Mouse (Mus musculus): Measurements from ENCODE around the gene Plekhg6. TPM values are rescaled to one million over a fixed set of nuclear protein-coding genes. Genes with fewer than 3 reads are reported as not detected.

Plekhg6 gene
- polyA plus RNA-seq, 1 experiment = not detected

DNA sequence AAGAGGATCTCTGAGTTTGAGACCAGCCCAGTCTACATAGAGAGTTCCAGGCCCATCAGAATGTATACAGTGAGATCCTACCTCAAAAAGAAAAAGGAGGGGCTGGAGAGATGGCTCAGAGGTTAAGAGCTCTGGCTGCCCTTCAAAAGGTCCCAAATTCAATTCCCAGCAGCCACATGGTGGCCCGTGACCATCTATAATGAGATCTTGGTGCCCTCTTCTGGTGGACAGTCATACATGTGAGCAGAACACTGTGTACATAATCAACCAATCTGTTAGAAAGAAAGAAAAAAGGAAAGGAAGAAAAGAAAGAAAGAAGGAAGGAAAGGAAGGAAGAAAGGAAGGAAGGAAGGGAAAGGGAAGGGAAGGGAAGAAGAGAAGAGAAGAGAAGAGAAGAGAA lies 14.5 kb downstream of the Plekhg6 start:
- H3K4me3 ChIP-seq (ENCODE audit: insufficient read depth, low read length) = no peak overlapping the region
- no peak overlapping the region for H3K27ac ChIP-seq (ENCODE audit: insufficient read depth, low read length)
- TF ChIP-seq POLR2A (IDR thresholded peaks at IDR 0.05; ENCODE audit: low read depth, low read length) = no peak
- TF ChIP-seq CTCF (IDR thresholded peaks at IDR 0.05; ENCODE audit: borderline replicate concordance, insufficient read depth, low read length) = no peak
- no peaks in the 10 kb centered on the region for H3K4me1 ChIP-seq (ENCODE audit: control insufficient read depth, insufficient read depth, low read length)

DNA sequence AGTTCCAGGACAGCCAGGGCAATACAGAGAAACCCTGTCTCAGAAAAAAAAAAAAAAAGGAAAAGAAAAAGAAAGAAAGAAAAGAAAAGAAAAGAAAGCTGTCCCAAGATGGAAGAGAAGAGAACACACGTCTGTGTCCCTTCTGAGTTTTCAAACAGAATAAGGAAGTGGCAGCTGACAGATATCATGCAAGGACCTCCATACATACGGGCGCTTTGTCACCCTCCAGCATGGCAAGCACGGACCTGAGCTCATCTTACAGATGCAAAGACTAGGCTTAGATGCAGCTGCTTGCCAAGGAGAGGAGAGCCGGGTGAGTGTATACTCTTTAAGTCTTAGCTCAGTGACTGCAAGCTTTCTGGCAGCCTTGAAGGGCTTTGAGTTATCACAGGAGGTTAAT lies 15.1 kb downstream of the Plekhg6 start:
- H3K4me1 ChIP-seq (ENCODE audit: control insufficient read depth, insufficient read depth, low read length) = no peaks in the 10 kb centered on the region
- no peak overlapping the region for H3K27ac ChIP-seq (ENCODE audit: insufficient read depth, low read length)
- no peak overlapping the region for H3K4me3 ChIP-seq (ENCODE audit: insufficient read depth, low read length)
- TF ChIP-seq POLR2A (IDR thresholded peaks at IDR 0.05; ENCODE audit: low read depth, low read length) (no peak), CTCF (IDR thresholded peaks at IDR 0.05; ENCODE audit: borderline replicate concordance, insufficient read depth, low read length) (no peak)

DNA sequence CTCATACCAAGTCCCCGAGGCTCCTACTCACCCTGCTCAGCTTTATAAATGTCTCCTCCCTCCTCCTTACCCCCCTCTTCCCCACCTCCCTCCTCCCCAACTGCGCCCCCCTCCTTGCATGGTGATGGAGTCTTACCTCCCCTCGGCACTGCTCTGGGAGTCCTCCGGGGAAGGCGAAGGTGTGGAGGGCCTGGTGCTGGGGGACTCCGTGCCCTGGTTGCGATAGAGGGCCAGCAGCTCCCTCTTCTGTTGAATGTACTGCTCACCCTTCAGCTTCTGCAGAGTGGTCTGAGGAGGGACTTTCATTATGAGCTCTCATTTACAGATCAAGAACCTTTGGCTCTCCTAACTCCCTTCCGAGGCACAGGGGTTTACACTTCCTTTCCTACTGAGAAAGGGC lies 16.1 kb downstream of the Plekhg6 start:
- H3K27ac ChIP-seq (ENCODE audit: insufficient read depth, low read length) = no peak overlapping the region
- peak; percentile 31; the same call in 1 of the 2 replicates for TF ChIP-seq CTCF (IDR thresholded peaks at IDR 0.05; ENCODE audit: borderline replicate concordance, insufficient read depth, low read length)
- no peak for TF ChIP-seq POLR2A (IDR thresholded peaks at IDR 0.05; ENCODE audit: low read depth, low read length)
- H3K4me3 ChIP-seq (ENCODE audit: insufficient read depth, low read length) = no peak overlapping the region
- no peaks in the 10 kb centered on the region for H3K4me1 ChIP-seq (ENCODE audit: control insufficient read depth, insufficient read depth, low read length)

- TF ChIP-seq POLR2A (IDR thresholded peaks at IDR 0.05; ENCODE audit: low read depth, low read length) (no peak), CTCF (IDR thresholded peaks at IDR 0.05; ENCODE audit: borderline replicate concordance, insufficient read depth, low read length) (no peak)
- Histone ChIP-seq H3K4me3 (ENCODE audit: insufficient read depth, low read length) (no peak overlapping the region), H3K4me1 (ENCODE audit: control insufficient read depth, insufficient read depth, low read length) (no peaks in the 10 kb centered on the region), H3K27ac (ENCODE audit: insufficient read depth, low read length) (no peak overlapping the region)
Observed at GRCm38 (mm10) chr6:125363451-125364242, 16.9 kb downstream of the Plekhg6 start.

- no peaks in the 10 kb centered on the region for H3K4me1 ChIP-seq (ENCODE audit: control insufficient read depth, insufficient read depth, low read length)
- no peak overlapping the region for H3K27ac ChIP-seq (ENCODE audit: insufficient read depth, low read length)
- H3K4me3 ChIP-seq (ENCODE audit: insufficient read depth, low read length) = no peak overlapping the region
- TF ChIP-seq POLR2A (IDR thresholded peaks at IDR 0.05; ENCODE audit: low read depth, low read length) = no peak
- TF ChIP-seq CTCF (IDR thresholded peaks at IDR 0.05; ENCODE audit: borderline replicate concordance, insufficient read depth, low read length) = no peak
Observed at GRCm38 (mm10) chr6:125363021-125363420, 17.6 kb downstream of the Plekhg6 start.

DNA sequence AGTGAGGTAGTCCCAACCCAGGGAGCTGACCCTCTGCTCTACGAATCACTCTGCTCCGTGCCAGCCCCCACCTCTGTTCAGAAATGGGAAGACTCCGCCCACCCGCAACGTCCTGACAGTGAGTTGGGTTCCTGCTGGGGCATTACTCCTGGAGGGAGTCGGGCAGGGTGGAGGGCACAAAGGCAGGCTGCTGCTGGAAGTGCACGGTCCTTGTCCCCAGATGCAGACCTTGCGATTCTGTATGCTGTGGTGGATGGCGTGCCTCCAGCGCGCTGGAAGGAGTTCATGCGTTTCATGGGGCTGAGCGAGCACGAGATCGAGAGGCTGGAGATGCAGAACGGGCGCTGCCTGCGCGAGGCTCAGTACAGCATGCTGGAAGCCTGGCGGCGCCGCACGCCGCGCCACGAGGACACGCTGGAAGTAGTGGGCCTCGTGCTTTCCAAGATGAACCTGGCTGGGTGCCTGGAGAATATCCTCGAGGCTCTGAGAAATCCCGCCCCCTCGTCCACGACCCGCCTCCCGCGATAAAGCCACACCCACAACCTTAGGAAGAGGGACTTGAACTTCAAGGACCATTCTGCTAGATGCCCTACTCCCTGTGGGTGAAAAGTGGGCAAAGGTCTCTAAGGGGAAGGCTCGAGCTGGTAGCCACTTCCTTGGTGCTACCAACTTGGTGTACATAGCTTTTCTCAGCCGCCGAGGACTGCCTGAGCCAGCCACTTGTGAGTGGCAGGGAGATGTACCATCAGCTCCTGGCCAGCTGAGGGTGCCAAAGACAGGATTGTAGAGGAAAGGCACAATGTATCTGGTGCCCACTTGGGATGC lies 18.9 kb downstream of the Plekhg6 start:
- H3K4me3 ChIP-seq (ENCODE audit: insufficient read depth, low read length) = no peak overlapping the region
- H3K4me1 ChIP-seq (ENCODE audit: control insufficient read depth, insufficient read depth, low read length) = no peaks in the 10 kb centered on the region
- H3K27ac ChIP-seq (ENCODE audit: insufficient read depth, low read length) = no peak overlapping the region
- TF ChIP-seq CTCF (IDR thresholded peaks at IDR 0.05; ENCODE audit: borderline replicate concordance, insufficient read depth, low read length) (0 out of 2 replicates have a peak, but pooled peaks have one; percentile 10), POLR2A (IDR thresholded peaks at IDR 0.05; ENCODE audit: low read depth, low read length) (no peak)

DNA sequence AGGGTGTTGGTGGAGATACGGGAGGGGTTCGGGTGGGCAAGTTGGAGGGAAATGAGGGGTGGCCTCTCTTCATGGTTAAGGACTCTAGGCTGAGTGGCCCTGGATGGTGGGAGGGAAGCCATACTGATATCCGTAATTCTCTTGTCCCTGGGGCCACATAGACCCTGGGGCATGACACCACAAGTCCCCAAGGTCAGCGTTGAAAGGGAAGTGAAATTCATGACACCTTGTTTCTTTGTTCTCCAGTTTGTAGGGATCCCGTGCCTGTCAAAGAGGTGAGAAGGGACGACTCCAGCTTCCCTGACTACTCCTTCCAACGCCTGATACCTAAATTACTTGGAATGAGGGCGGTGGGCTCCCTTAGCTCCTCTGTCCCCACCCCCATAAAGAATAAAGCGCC lies 19.7 kb downstream of the Plekhg6 start:
- no peak overlapping the region for H3K4me3 ChIP-seq (ENCODE audit: insufficient read depth, low read length)
- peaks cover under 1% of the 10 kb centered on the region; the same call in 1 of the 2 replicates for H3K4me1 ChIP-seq (ENCODE audit: control insufficient read depth, insufficient read depth, low read length)
- TF ChIP-seq POLR2A (IDR thresholded peaks at IDR 0.05; ENCODE audit: low read depth, low read length) (no peak), CTCF (IDR thresholded peaks at IDR 0.05; ENCODE audit: borderline replicate concordance, insufficient read depth, low read length) (no peak)
- no peak overlapping the region for H3K27ac ChIP-seq (ENCODE audit: insufficient read depth, low read length)

DNA sequence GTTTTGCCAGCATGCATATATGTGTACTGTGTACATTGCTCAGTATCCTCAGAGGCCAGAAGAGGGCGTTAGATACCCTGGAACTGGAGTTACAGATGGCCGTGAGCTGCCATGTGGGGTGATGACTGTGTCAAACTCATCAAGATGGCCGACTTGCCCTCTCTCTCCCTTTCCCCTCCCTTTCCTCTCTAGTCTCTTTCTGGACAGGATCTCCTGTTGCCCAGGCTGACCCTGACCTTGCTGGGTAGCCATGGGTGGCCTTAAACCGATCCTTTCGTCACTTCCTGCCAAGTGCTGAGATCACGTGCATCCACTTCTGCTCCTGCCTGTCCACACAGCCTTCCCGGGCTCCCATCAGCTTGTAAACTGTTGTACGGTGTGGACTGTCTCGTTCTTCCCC lies 20.6 kb downstream of the Plekhg6 start:
- Histone ChIP-seq H3K27ac (ENCODE audit: insufficient read depth, low read length) (no peak overlapping the region), H3K4me1 (ENCODE audit: control insufficient read depth, insufficient read depth, low read length) (peaks cover 9% of the 10 kb centered on the region; the same call in 1 of the 2 replicates), H3K4me3 (ENCODE audit: insufficient read depth, low read length) (no peak overlapping the region)
- no peak for TF ChIP-seq POLR2A (IDR thresholded peaks at IDR 0.05; ENCODE audit: low read depth, low read length)
- no peak for TF ChIP-seq CTCF (IDR thresholded peaks at IDR 0.05; ENCODE audit: borderline replicate concordance, insufficient read depth, low read length)

DNA sequence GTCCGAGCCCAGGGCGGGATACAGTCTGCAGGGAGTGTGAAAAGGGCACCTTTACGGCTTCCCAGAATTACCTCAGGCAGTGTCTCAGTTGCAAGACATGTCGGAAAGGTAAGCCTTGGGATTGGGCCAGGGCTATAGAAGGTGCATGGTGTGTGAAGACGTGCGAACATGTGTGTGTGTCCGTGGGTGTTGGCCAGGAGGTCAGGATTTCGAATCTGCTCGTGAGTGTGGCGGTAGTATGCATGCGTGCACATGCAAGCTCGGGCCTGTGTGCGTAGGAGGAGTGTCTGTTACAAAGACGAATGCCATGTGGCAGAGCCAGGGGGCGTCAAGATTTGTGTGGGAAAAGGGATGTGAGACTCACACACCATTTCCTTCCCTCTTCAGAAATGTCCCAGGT lies 23.3 kb downstream of the Plekhg6 start:
- peaks cover 23% of the 10 kb centered on the region for H3K4me1 ChIP-seq (ENCODE audit: control insufficient read depth, insufficient read depth, low read length)
- TF ChIP-seq CTCF (IDR thresholded peaks at IDR 0.05; ENCODE audit: borderline replicate concordance, insufficient read depth, low read length) (no peak), POLR2A (IDR thresholded peaks at IDR 0.05; ENCODE audit: low read depth, low read length) (no peak)

DNA sequence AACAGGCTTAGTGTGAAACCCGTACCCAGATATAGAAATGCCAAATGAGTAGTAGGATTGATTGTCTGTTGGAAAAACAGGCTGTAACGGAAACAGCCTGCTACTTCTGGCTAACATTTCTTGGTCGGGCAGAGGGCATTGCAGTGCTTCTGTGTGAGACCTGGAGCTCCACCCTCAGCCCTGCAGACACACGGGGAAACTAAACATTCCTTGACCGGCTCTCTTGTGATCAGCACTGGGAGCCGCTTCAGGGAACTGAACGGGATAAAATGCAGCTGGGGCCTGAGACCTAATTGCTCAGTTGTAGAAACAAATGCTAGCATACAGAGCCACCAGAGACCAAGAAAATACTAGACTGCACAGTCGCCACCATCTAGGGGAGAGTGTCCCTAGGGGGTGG lies 24.3 kb downstream of the Plekhg6 start:
- H3K27ac ChIP-seq (ENCODE audit: insufficient read depth, low read length) = no peak overlapping the region
- TF ChIP-seq CTCF (IDR thresholded peaks at IDR 0.05; ENCODE audit: borderline replicate concordance, insufficient read depth, low read length) (no peak), POLR2A (IDR thresholded peaks at IDR 0.05; ENCODE audit: low read depth, low read length) (no peak)
- H3K4me3 ChIP-seq (ENCODE audit: insufficient read depth, low read length) = no peak overlapping the region
- H3K4me1 ChIP-seq (ENCODE audit: control insufficient read depth, insufficient read depth, low read length) = peaks cover 26% of the 10 kb centered on the region

More for the DNA sequence above, 23.3 kb downstream of the Plekhg6 start:
- Histone ChIP-seq H3K27ac (ENCODE audit: insufficient read depth, low read length) (no peak overlapping the region), H3K4me3 (ENCODE audit: insufficient read depth, low read length) (no peak overlapping the region)

Data from embryonic fibroblast, embryonic 13.5 days (primary cell).